Mouse (Mus musculus): Measurements from ENCODE around the gene Eva1b. TPM values are rescaled to one million over a fixed set of nuclear protein-coding genes. Genes with fewer than 3 reads are reported as not detected.

Gene Eva1b
- polyA plus RNA-seq, 1 experiment from 2014 or later = 42.5 TPM

- WGBS = 20% methylated on average over 42 of the region's 42 CpGs
- Histone ChIP-seq H3K4me2 (ENCODE audit: low read depth) (peak overlapping the region; percentile 65), H3K9ac (ENCODE audit: low read length) (peak overlapping the region; percentile 61), H3K4me3 (ENCODE audit: low read depth, low read length) (peak overlapping the region; percentile 49), H3K4me1 (ENCODE audit: control insufficient read depth, insufficient read depth, low read length) (peaks cover 15% of the 10 kb centered on the region), H3K27ac (ENCODE audit: low read depth, low read length) (peak overlapping the region; percentile 73; the same call in 1 of the 2 replicates), H3K27me3 (ENCODE audit: control insufficient read depth, insufficient read depth, low read length) (peaks cover 19% of the 10 kb centered on the region), H3K36me3 (ENCODE audit: control insufficient read depth, insufficient read depth, low read length) (no peaks in the 10 kb centered on the region), H3K9me3 (ENCODE audit: control insufficient read depth, low read length) (no peaks in the 10 kb centered on the region)
- DNase-seq (ENCODE audit: low spot score) (no peak), ATAC-seq (ENCODE audit: insufficient read depth, low FRiP score, low TSS enrichment) (no peak)
These were observed 1.6 kb downstream of the Eva1b start for GRCm38 (mm10) chr4:126149041-126149676.

DNA sequence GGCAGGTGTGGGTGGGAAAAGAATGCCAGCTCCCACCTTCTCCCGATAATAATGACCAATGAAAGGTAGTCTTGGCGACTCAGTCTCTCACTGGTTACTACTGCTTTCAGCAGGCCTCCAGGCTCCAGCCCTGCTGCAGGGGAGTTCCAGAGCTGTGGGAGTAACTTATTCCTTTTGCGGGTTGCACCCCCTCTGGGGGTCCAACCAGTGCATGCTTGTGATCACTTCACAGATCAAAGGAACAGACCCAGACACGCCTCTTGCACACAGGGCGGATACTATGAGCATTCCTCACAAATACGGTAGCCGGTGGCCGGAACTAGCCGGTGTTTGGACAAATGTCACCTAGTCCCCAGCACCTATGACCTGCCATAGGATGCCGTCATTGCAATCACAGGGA is 2.3 kb downstream of the Eva1b start:
- peaks cover 19% of the 10 kb centered on the region for H3K27me3 ChIP-seq (ENCODE audit: control insufficient read depth, insufficient read depth, low read length)
- H3K4me2 ChIP-seq (ENCODE audit: low read depth) = peak overlapping the region; percentile 65
- peaks cover 15% of the 10 kb centered on the region for H3K4me1 ChIP-seq (ENCODE audit: control insufficient read depth, insufficient read depth, low read length)
- no peaks in the 10 kb centered on the region for H3K9me3 ChIP-seq (ENCODE audit: control insufficient read depth, low read length)
- WGBS = 45% methylated on average over 10 of the region's 10 CpGs
- H3K9ac ChIP-seq (ENCODE audit: low read length) = peak overlapping the region; percentile 61; the same call in 1 of the 2 replicates
- DNase-seq (ENCODE audit: low spot score) (no peak), ATAC-seq (ENCODE audit: insufficient read depth, low FRiP score, low TSS enrichment) (no peak)
- peak overlapping the region; percentile 49 for H3K4me3 ChIP-seq (ENCODE audit: low read depth, low read length)
- no peaks in the 10 kb centered on the region for H3K36me3 ChIP-seq (ENCODE audit: control insufficient read depth, insufficient read depth, low read length)
- no peak overlapping the region for H3K27ac ChIP-seq (ENCODE audit: low read depth, low read length)

DNA sequence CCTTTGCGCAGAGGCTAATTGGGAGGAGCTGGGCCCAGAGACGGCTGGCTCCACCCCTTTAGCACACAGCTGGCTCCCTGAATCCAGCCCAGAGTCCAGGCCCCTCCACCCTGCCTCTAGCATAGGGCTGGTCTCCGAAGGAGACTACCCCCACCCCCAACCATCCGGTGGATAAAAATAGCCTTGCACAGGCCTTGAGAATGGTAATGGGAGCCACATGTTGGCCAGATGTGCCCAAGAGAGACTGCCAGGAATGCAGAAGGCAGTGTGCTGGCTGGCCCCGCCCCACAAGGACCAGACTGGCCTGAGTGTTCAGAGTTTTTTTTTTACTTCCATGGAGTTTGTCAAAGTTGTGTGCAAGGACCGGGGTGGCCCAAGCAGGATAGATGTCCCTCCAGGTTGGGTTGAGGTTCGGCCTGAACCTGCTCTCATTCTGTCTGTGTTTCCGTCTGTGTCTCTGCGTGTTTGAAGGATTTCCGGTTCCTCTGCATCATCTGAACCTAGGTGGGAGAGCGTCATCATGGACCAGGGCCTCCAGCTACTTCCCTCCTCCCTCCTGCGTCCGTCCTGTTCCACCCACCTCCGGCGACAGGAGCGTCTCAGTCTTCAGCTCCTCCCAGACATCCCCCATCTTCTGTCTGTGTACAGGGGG is 2.9 kb downstream of the Eva1b start:
- WGBS = 48% methylated on average over 16 of the region's 16 CpGs
- Histone ChIP-seq H3K4me1 (ENCODE audit: control insufficient read depth, insufficient read depth, low read length) (peaks cover 15% of the 10 kb centered on the region), H3K9me3 (ENCODE audit: control insufficient read depth, low read length) (no peaks in the 10 kb centered on the region), H3K27ac (ENCODE audit: low read depth, low read length) (peak overlapping the region; percentile 29; the same call in 1 of the 2 replicates), H3K36me3 (ENCODE audit: control insufficient read depth, insufficient read depth, low read length) (no peaks in the 10 kb centered on the region), H3K4me3 (ENCODE audit: low read depth, low read length) (no peak overlapping the region; the same call in 1 of the 2 replicates), H3K9ac (ENCODE audit: low read length) (peak overlapping the region; percentile 2; the same call in 1 of the 2 replicates), H3K4me2 (ENCODE audit: low read depth) (peak overlapping the region; percentile 65), H3K27me3 (ENCODE audit: control insufficient read depth, insufficient read depth, low read length) (peaks cover 19% of the 10 kb centered on the region)
- DNase-seq (ENCODE audit: low spot score) (peak; percentile 83), ATAC-seq (ENCODE audit: insufficient read depth, low FRiP score, low TSS enrichment) (no peak)

- Histone ChIP-seq H3K36me3 (ENCODE audit: control insufficient read depth, insufficient read depth, low read length) (no peaks in the 10 kb centered on the region), H3K9me3 (ENCODE audit: control insufficient read depth, low read length) (no peaks in the 10 kb centered on the region), H3K27ac (ENCODE audit: low read depth, low read length) (peak overlapping the region; percentile 29; the same call in 1 of the 2 replicates), H3K4me1 (ENCODE audit: control insufficient read depth, insufficient read depth, low read length) (peaks cover 15% of the 10 kb centered on the region), H3K27me3 (ENCODE audit: control insufficient read depth, insufficient read depth, low read length) (peaks cover 19% of the 10 kb centered on the region), H3K4me2 (ENCODE audit: low read depth) (peak overlapping the region; percentile 28), H3K9ac (ENCODE audit: low read length) (peak overlapping the region; percentile 2; the same call in 1 of the 2 replicates), H3K4me3 (ENCODE audit: low read depth, low read length) (no peak overlapping the region)
- DNase-seq (ENCODE audit: low spot score) (no peak), ATAC-seq (ENCODE audit: insufficient read depth, low FRiP score, low TSS enrichment) (no peak)
- 54% methylated on average over 6 of the region's 6 CpGs for WGBS
These were observed 3.4 kb downstream of the Eva1b start for GRCm38 (mm10) chr4:126150949-126151320.

GRCm38 (mm10) chr4:126151701-126152440 is 4.3 kb downstream of the Eva1b start:
- peaks cover 15% of the 10 kb centered on the region for H3K4me1 ChIP-seq (ENCODE audit: control insufficient read depth, insufficient read depth, low read length)
- no peak overlapping the region for H3K27ac ChIP-seq (ENCODE audit: low read depth, low read length)
- H3K27me3 ChIP-seq (ENCODE audit: control insufficient read depth, insufficient read depth, low read length) = peaks cover 19% of the 10 kb centered on the region
- no peak overlapping the region for H3K9ac ChIP-seq (ENCODE audit: low read length)
- WGBS = 90% methylated on average over 16 of the region's 16 CpGs
- H3K4me3 ChIP-seq (ENCODE audit: low read depth, low read length) = no peak overlapping the region
- ATAC-seq (ENCODE audit: insufficient read depth, low FRiP score, low TSS enrichment) = no peak
- no peaks in the 10 kb centered on the region for H3K9me3 ChIP-seq (ENCODE audit: control insufficient read depth, low read length)
- no peak overlapping the region for H3K4me2 ChIP-seq (ENCODE audit: low read depth)
- no peak for DNase-seq (ENCODE audit: low spot score)
- H3K36me3 ChIP-seq (ENCODE audit: control insufficient read depth, insufficient read depth, low read length) = no peaks in the 10 kb centered on the region

DNA sequence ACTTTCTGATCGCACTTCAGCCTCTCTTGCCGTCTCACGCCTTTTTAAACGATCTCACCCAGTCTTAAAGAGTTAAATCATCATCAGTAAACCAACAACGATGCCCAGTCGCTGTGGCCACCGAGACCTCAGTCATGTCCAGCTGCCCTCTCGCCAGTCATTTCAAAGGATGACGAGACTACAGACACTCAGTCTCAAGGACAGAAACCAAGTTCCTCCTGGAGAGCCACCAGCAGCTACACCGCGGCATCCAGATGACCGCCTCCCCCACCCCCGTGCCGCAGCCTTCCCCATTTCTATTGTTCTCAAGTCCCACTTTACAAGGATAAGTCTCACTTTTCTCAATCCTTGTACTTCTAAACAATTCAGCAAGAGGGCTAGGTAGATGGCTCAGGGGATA is 5.3 kb downstream of the Eva1b start:
- no peak overlapping the region for H3K4me3 ChIP-seq (ENCODE audit: low read depth, low read length)
- no peaks in the 10 kb centered on the region for H3K36me3 ChIP-seq (ENCODE audit: control insufficient read depth, insufficient read depth, low read length)
- H3K4me2 ChIP-seq (ENCODE audit: low read depth) = no peak overlapping the region
- 59% methylated on average over 14 of the region's 14 CpGs for WGBS
- no peak overlapping the region for H3K9ac ChIP-seq (ENCODE audit: low read length)
- H3K4me1 ChIP-seq (ENCODE audit: control insufficient read depth, insufficient read depth, low read length) = peaks cover 10% of the 10 kb centered on the region
- no peak overlapping the region for H3K27ac ChIP-seq (ENCODE audit: low read depth, low read length)
- peaks cover 19% of the 10 kb centered on the region for H3K27me3 ChIP-seq (ENCODE audit: control insufficient read depth, insufficient read depth, low read length)
- DNase-seq (ENCODE audit: low spot score) (no peak), ATAC-seq (ENCODE audit: insufficient read depth, low FRiP score, low TSS enrichment) (no peak)
- no peaks in the 10 kb centered on the region for H3K9me3 ChIP-seq (ENCODE audit: control insufficient read depth, low read length)

DNA sequence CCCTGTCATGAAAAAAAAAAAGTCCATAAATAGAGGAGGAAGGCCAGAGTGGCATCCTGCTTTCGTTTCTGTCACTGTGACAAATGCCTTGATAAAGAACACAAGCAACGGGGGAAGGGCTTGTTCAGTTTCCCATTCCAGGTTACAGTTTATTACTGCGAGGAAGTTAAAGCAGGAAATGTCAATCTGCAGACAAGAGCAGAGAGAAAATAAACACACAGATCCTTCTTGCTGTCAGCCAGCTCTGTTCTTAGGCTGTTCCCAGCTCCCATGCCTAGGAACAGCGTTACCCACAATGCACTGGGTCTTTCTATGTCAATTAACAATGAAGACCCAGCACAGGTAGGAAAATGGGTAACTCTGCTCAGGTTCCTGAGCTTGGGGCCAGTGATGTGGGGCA is 7.6 kb downstream of the Eva1b start:
- no peaks in the 10 kb centered on the region for H3K4me1 ChIP-seq (ENCODE audit: control insufficient read depth, insufficient read depth, low read length)
- H3K9ac ChIP-seq (ENCODE audit: low read length) = no peak overlapping the region
- 63% methylated on average over 4 of the region's 4 CpGs for WGBS
- H3K4me3 ChIP-seq (ENCODE audit: low read depth, low read length) = no peak overlapping the region
- H3K9me3 ChIP-seq (ENCODE audit: control insufficient read depth, low read length) = no peaks in the 10 kb centered on the region
- H3K36me3 ChIP-seq (ENCODE audit: control insufficient read depth, insufficient read depth, low read length) = no peaks in the 10 kb centered on the region
- H3K4me2 ChIP-seq (ENCODE audit: low read depth) = no peak overlapping the region
- ATAC-seq (ENCODE audit: insufficient read depth, low FRiP score, low TSS enrichment) (no peak), DNase-seq (ENCODE audit: low spot score) (no peak)
- H3K27ac ChIP-seq (ENCODE audit: low read depth, low read length) = peak overlapping the region; percentile 29; the same call in 1 of the 2 replicates
- no peaks in the 10 kb centered on the region for H3K27me3 ChIP-seq (ENCODE audit: control insufficient read depth, insufficient read depth, low read length)

DNA sequence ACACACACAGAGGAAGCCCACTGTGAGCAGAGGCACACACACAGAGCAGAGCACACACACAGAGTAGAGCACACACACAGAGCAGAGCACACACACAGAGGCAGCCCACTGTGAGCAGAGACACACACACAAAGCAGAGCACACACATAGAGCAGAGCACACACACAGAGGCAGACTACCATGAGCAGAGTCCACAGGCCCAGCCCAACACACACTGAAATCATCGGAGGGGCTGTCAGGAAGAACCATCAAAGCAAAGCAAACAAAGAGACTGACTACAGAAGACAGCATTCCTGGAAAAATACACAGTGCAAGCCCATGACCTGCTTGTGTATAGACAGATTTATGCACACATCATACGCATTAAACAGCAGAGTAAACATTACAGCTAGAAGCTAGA is 8.3 kb downstream of the Eva1b start:
- ATAC-seq (ENCODE audit: insufficient read depth, low FRiP score, low TSS enrichment) (no peak), DNase-seq (ENCODE audit: low spot score) (no peak)
- 56% methylated on average over 2 of the region's 2 CpGs for WGBS
- no peak overlapping the region for H3K4me3 ChIP-seq (ENCODE audit: low read depth, low read length)
- no peak overlapping the region for H3K4me2 ChIP-seq (ENCODE audit: low read depth)
- H3K27me3 ChIP-seq (ENCODE audit: control insufficient read depth, insufficient read depth, low read length) = no peaks in the 10 kb centered on the region
- H3K27ac ChIP-seq (ENCODE audit: low read depth, low read length) = peak overlapping the region; percentile 29; the same call in 1 of the 2 replicates
- H3K9ac ChIP-seq (ENCODE audit: low read length) = no peak overlapping the region
- no peaks in the 10 kb centered on the region for H3K4me1 ChIP-seq (ENCODE audit: control insufficient read depth, insufficient read depth, low read length)
- no peaks in the 10 kb centered on the region for H3K36me3 ChIP-seq (ENCODE audit: control insufficient read depth, insufficient read depth, low read length)
- no peaks in the 10 kb centered on the region for H3K9me3 ChIP-seq (ENCODE audit: control insufficient read depth, low read length)
